Mouse (Mus musculus): ENCODE data around the gene Cdc26.

Gene Cdc26

DNA sequence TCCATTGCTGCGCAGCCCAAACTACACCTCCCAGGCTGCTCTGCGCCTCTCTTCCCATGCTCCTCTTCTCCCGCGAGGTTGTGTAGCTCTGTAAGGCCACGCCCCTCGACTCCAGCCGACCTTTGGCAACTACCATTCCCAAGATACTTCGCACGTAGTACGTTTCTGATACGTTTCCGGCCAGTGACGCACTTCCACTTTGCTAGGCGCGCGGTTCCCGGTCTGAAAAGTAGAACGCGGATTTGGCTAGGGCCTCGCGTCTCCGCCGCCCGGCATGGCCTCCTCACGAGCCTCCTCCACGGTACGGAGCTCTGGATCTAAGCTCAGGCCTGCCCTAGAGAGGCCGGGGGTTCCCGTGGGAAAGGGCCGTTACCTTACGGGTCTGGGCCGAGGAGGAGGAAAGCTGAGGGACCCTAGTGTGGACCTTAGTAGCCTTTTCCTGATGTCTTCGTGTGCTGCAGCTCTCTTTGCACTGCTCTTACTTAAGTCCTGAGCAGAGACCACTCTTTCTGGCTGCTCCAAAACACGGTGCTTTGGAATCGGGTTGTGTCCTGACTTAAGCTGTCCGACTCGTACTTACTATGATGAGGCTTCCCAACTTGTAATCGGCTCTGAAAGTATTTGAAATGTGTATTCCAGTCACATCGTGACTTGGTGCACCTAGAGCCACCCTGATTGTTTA is at the start of gene Cdc26, which contains the start of gene Prpf4:
TSS of gene Cdc26 (minus strand) at position 42 of the 682 bp plus-strand sequence.
TSS of gene Prpf4 (plus strand) at position 197 of the 682 bp plus-strand sequence.
- DNase-seq: peak; percentile 98

DNA sequence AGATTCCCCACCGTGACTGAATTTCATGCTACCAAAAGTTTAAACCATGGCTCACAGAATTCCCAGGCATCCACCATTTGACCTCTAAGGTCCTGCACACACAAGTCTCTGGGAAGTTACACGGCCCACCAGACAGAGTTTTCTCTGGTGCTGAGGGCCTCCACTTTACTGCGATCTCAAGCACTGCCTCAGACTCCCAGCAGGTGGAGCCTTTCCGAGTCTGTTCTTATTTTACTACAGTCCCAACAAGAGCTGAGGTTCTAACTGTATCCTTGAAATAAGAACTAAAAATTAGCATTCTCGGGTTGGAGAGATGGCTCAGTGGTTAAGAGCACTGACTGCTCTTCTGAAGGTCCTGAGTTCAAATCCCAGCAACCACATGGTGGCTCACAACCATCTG is 46.6 kb upstream of the Cdc26 start:
- peak; percentile 26 for DNase-seq

DNA sequence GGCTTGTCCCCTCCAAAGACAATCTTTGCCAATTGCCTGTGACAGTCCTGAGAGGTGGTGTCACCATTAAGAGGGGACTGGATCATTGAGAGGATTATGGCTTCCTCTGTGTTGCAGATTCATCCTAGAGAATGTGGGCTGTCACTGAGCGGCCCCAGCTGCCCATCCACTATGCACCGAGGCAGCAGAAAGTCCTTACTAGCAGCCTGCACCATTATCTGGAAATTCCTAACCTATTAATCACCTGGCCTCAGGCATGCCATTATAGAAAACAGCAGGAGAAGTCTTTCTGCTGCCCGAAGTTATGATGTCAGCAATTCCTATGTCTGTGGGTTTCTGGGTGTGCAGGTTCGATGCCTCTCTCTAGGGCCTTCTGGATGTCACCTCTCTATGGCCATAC is 32.5 kb upstream of the Cdc26 start:
- DNase-seq: no peak

GRCm38 (mm10) chr4:62440544-62440943 is 32.1 kb upstream of the Cdc26 start:
- DNase-seq: peak; percentile 93

DNA sequence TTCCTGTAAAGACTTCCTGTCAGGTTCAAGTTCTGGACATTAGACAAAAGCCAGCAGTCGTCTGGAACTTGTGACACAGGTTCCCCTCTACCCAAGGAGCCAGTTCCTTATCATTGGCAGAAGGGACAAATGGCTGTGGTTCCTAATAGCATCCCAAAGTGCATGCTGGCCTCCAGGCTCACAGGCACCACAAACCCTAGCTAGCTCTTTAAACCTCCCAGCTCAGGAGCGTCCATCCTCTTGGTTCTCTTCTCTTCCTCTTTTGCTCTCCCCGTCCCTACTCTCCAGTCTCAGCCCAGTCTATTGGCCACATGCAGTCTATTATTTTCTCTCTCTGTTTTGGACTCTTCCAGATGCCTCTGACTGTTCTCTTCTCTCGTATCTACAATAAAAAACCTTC is 31.4 kb upstream of the Cdc26 start:
- DNase-seq: no peak

- no peak for DNase-seq
Observed at GRCm38 (mm10) chr4:62437871-62438270, 29.4 kb upstream of the Cdc26 start.

GRCm38 (mm10) chr4:62437256-62437778 is 28.9 kb upstream of the Cdc26 start:
- no peak for DNase-seq

DNA sequence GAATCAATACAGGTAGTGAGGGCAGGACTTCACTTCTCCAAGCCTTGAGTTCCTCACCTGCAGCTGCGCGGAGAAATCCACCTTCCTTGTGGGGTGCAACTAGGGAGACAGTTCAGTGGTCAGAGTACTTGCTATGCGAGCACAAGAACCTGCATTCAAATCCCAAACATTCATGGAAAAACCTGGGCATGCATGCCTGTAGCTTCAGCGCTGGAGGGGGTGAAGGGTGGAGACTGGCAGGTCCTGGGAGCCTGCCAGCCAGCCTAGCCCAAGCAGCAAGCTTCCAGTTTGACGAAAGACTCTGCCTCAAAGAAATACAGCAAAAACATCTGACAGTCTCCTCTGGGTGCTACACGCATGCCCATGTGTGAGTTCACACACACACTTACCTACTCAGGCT is 26.6 kb upstream of the Cdc26 start, which contains the start of gene Rnf183:
TSS of gene Rnf183 (minus strand) at position 172 of the 400 bp plus-strand sequence.
- no peak for DNase-seq

DNA sequence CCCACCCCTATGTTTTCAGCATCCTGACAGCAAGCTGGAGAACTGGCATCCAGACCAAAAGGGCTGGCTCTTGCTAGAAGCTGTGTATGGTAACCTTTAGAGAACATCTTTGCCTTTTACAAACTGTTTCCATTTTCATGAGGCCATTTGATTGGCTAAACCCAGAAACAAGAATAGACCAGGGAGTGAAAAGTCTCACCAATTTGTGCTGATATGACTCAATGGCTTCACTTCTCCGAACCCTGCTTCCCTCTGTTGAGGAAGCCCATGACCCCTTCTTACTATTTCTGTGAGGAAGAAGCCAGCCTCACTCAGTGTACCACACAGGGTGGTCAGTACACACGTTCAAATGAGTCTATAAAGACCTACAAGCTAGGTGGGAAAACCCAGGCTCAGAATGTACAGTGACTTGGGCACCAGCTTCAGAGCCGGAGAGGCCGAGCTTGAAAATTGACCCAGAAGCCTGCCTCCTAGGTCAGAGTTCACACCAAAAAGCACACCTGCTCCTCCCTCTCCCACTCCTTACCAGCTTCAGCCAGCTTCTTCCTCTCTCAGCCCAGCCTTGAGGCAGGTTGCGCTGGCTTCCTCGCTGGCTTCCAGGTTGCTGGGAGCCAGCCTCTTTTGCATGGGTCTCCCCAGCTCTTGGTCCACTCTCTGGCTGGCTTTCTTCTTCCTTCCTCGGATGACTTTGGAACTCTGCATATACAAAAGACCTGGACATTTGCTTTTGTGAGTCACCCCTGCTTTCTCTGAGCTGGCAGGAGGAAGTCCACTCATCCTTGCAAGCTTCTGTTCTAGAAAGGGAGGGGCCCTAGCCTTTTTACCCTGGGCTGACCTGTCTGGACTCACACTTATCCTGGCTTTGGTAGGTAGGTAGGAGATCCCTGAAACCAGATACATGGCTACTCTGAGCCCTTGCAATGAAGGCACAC is 25.8 kb upstream of the Cdc26 start:
- DNase-seq: no peak

DNA sequence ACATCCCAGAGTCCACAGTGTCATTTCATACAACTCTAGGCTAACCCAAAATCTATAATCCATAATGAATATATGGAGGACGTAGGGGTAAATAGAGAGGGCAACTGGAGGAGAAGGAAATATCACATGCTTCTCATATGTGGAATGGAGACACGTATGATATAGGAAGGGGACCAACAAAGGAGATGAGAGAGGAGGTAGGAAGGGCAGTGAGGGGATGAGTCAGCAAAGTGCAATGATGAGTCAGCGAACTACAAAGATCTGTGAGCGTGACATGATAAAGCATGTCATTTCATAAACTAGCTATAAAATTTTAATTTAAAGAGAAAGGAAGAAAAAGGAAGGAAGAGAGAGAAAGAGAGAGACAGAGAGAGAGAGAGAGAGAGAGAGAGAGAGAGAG is 23.1 kb upstream of the Cdc26 start:
- no peak for DNase-seq

DNA sequence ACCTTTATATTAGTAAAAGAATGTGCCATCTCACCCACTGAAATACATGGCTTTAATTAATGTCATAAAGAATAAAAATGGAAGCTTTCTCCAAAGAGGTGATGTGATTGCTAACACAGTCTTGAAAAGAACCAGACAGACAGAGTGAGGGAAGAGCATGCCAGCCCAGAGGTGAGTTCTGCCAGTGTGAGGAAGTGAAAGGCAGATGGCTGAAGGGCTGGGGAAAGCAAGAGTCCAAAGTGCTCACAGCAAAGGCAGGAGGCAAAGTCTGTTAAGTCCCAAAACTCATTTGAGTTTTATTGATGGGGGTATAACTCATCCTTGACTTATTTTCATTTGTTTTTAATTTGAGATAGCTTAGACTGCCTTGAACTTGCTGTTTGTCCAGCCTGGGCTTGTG is 22.2 kb upstream of the Cdc26 start:
- no peak for DNase-seq

DNA sequence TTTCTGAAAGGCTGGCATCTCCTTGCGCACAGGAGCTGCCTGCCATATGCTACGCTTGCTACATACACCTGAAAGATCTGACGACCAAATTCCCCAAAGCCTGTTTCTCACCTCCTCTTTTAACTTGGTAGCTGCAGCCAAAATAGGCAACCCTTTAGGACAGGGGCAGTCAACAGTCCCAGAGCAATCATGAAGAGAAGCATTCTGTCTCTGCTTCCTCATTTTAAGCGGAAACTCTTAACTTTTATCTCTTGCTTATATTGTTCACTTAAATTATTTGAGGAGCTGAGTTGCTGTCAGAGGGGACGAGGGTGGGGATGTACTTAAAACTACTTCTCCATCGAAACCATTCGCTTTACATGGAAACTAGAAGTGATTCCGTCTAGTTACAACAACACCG is 21.2 kb upstream of the Cdc26 start:
- no peak for DNase-seq

DNA sequence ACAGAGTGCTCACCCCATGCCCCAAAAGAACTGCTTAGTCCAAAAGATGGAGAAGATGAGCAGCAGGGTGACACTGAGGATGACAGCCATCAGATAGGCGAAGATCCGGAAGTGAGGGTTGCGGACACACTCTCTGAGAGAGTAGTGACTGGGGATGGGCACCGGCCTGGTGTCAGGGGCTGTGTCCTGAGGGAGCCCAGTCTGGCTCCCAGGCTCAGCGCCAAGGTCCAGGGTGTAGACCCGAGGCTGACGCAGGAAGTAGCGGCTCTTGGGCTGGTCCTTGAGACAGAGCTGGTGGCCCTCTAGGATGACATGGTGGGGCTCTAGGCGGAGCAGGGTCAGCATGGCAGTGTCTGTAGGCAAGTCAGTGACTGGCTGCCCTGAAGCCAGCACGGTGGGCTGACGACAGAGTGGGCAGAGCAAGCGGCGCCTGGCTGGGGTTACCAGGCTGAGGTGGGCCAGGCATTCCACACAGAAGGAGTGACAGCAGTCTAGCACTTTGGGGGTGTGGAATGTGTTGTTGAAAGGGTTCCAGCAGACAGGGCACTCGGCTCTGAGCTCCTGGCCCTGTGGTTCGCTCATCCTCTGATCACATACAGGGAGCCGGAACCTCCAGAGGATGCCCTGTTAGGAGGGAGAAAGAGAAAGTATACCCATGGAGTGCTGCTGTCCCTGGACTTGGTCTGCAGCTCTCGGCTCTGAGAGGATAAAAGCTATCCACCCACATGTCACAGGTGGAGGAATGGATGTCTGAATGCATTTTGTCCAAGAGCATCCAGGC is 19.7 kb upstream of the Cdc26 start:
- DNase-seq: peak; percentile 44

DNA sequence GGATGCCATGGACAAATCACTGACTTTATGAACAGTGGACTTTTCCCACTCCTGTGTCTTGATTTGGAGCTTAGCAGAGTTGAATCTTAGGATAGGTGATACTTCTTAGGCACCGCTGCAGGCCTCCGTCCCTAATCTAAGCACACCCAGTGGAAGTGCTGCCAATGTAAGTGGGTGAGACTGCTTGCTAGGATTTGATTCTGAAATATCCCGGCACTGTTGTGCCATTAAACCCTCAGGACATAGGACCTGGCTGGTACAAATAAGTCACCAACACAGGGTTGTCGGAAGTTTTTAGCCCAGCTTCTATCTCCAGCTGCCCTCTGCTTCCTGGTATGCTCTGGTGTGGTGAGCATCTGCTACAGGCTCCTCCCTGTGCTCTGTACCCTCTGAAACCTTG is 17.4 kb upstream of the Cdc26 start:
- DNase-seq: no peak

- DNase-seq: peak; percentile 71
Observed at GRCm38 (mm10) chr4:62419091-62419490, 10.6 kb upstream of the Cdc26 start.

- DNase-seq: no peak
Observed at GRCm38 (mm10) chr4:62418448-62418847, 10.0 kb upstream of the Cdc26 start.

GRCm38 (mm10) chr4:62411606-62412005 is 3.2 kb upstream of the Cdc26 start:
- no peak for DNase-seq

- no peak for DNase-seq
Observed at GRCm38 (mm10) chr4:62410325-62410724, 1.9 kb upstream of the Cdc26 start.

- DNase-seq: no peak
Observed at GRCm38 (mm10) chr4:62409615-62410014, 1.2 kb upstream of the Cdc26 start.

- DNase-seq: peak; percentile 40
Observed at GRCm38 (mm10) chr4:62407730-62408582, 486 bp downstream of the Cdc26 start.

DNA sequence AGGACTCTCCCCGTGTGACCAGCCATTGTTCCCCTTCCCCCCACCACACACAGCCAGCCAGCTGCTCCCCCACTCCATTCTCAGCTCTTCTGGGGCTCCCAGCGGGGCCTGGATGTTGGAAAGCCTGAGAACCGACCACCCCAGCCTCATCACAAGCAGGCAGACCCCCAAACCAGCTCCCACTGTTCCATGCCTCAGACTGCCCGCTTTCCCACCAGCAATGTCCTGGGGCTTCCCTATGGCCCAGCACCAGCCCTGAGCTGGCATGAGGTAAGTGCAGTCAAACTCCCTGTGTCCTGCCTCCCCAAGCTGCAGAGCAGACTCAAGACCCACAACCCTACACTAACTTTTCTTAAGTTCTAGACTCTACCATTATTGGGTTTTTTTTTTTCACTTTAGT is 2.3 kb downstream of the Cdc26 start:
- DNase-seq: no peak

DNA sequence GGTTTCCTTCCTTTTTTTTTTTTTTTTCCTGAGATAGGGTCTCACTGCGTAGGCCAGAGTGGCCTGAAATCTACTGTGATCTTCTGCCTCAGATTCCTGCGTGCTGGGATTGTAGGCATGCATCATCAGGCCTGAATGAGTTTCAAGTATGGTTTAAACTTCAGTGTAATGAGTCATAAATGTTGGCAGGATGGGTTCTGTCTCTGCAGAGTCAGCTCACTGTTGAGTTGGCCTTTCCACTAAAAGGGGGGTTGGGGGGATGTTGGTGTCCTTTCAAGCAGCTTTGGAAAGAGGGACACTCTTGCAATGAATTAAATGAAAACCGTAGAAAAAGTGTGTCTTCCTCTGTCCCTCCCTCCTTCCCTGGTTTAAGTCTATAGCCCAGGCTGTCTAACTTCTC is 9.5 kb downstream of the Cdc26 start:
- DNase-seq: no peak

All from cerebellum, adult 11-12 months (tissue).